Mouse (Mus musculus) monocyte, adult 2 months (primary cell): ENCODE measurements around the gene Ciz1.

Experiments
- DNase-seq, 2 experiments: peaks; one replicate each; pipeline ENCODE4 v3.0.0; 2022; ENCODE audit warnings: low spot score in 2 of 2, low read depth in 1 of 2

The Ciz1 gene

GRCm38 (mm10) chr2:32415801-32416200, 63.7 kb downstream of the Ciz1 start:
- DNase-seq = no peak

GRCm38 (mm10) chr2:32416556-32416955, 64.4 kb downstream of the Ciz1 start:
- no peak for DNase-seq

GRCm38 (mm10) chr2:32417486-32417885, 65.4 kb downstream of the Ciz1 start:
- DNase-seq = no peak

- no peak for DNase-seq
Measured at GRCm38 (mm10) chr2:32418430-32419151, 66.5 kb downstream of the Ciz1 start.

GRCm38 (mm10) chr2:32419359-32419758, 67.2 kb downstream of the Ciz1 start:
- DNase-seq = no peak

- DNase-seq = no peak
Measured at GRCm38 (mm10) chr2:32420066-32420608, 68.0 kb downstream of the Ciz1 start.

GRCm38 (mm10) chr2:32420647-32421046, 68.5 kb downstream of the Ciz1 start:
- no peak for DNase-seq

- no peak for DNase-seq
Measured at GRCm38 (mm10) chr2:32421851-32422251, 69.7 kb downstream of the Ciz1 start.

GRCm38 (mm10) chr2:32423481-32424331, 71.6 kb downstream of the Ciz1 start:
- DNase-seq = peak in 1 of 2 experiments; percentile 35

GRCm38 (mm10) chr2:32424796-32425195, 72.7 kb downstream of the Ciz1 start:
- DNase-seq = no peak

GRCm38 (mm10) chr2:32425568-32425967, 73.4 kb downstream of the Ciz1 start:
- no peak for DNase-seq

- DNase-seq = no peak
Measured at GRCm38 (mm10) chr2:32426141-32426540, 74.0 kb downstream of the Ciz1 start.

GRCm38 (mm10) chr2:32427720-32428119, 75.6 kb downstream of the Ciz1 start:
- no peak for DNase-seq

GRCm38 (mm10) chr2:32428262-32428722, 76.2 kb downstream of the Ciz1 start:
- DNase-seq = no peak

GRCm38 (mm10) chr2:32429215-32429891, 77.2 kb downstream of the Ciz1 start:
- no peak for DNase-seq
